Mouse (Mus musculus): ENCODE measurements at regions not wholly inside any gene's neighbourhood (a gene's known extent, or its start where the extent isn't known, plus 50 kb on each side); places are given as distances from the start of the nearest gene placed in this dataset.

DNA sequence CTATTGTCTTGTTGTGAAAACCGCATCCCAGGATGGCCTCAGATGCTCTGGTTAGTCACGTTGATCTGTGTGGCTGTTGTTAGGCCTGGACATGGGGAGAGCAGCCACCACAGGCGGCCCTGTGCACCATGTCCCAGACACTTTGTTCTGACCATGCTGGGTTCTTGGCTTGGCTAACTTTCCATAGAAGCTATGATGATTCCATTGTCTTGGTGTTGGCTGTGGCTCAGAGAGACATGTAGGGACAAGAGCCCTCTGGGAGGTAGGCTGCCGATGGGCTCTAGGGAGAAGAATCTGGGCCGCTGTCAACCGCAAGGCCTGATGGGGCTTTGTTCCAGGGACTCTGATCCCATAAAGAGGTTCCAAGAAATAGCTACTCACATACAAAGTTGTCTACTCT is 334.9 kb downstream of the Pik3r1 start:
- no peak for DNase-seq (ENCODE audit: extremely low spot score)

DNA sequence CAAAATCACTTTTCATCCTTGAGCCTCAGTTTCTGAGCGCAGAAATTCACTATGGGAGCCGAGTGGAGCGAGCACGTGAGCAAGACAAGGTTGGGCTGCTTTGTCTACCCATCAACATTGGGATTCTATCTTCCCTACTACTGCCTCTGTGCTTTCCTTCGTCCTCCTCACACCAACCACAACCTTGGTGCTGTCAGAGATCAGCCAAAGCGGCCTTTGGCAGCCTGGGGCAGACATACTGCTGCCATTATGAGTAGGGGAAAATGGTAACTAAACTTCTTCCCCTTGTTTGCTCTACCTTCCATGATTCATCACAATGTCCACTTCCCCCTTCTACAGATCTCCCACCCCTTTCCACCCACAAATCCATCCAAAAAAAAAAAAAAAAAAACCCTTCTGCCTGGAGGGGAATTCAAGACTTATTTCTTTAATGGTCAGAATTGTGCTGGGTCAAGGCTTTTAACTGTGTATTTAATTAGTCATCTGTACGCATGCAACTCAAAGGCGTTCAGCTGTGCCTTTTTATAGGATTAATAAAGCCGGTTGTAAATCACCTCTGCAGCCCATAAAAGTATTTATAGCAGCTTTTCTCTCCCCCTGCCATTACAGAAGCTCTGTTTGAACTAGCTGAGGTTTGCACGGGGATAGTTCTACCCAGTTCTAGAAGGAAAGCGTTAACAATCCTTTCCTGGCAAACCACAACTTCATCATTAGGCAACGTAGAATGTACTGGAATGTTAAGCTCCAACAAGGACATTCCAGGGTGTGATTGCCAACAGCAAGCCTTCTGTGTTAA is 340.4 kb downstream of the Pik3r1 start:
- no peak for DNase-seq (ENCODE audit: extremely low spot score)

DNA sequence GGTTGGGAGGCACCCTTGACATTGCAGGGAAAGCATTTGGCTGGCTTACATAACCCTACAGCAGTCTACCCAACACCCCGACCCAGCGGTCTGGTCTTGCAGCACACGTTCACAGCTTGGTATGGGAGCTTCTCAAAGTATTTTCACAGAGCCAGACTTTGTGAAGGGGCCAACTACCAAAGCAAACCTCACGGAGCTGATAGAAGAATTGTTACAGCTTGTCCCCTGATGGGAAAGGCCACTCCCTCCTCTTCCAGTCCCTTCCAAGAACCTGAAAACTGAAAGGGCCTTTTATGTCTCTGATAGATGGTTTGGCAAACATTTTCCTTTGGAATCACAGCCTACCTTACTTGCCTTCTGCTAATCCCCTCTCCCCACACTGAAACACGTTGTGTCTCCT is 341.6 kb downstream of the Pik3r1 start:
- no peak for DNase-seq (ENCODE audit: extremely low spot score)

DNA sequence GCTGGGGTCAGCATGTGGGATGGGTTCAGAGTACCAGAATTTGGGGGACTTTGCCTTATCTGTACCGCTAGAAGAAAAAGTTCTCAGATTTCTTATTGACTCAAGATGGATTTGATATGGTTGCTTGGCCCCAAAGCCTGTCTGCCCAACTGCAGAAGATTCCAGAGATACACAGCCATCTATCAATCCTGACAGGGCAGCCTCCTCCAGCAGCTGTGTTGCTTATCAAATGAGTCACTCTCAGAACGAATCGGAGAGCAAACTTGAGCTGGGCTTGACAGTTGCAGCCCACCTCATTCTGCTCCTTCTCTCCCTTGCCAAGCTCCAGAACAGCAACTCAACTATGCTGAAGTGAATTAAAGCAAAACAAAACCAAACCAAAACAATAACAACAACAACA is 345.9 kb downstream of the Pik3r1 start:
- DNase-seq (ENCODE audit: extremely low spot score), result no peak

DNA sequence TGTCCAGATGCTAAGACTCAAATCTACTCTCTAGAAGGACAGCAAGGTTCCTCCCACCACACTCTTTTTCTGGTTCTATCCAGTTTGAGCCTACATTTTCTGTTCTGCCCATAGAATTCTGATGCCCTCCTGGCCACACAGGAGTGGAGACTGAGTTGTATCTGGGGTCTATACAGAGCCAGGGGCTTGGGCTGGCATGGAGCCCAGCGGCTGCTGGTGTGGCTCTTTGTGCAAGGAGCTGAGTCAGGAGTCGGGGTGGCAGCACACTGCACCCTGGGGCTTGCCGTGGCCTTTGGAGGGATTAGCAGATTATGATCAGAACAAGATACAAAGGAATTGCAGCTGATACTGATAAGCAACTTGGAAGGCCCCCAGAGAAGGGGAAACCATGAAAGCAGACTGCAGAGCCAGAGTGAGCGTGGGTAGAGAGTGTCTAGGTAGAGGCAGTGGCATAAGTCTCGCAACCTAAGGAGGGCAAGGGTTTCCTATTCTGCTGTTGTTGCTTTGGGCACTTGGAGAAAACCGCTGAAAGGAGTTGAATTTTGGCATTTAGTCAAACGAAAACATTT is 348.5 kb downstream of the Pik3r1 start:
- DNase-seq (ENCODE audit: extremely low spot score), result no peak

DNA sequence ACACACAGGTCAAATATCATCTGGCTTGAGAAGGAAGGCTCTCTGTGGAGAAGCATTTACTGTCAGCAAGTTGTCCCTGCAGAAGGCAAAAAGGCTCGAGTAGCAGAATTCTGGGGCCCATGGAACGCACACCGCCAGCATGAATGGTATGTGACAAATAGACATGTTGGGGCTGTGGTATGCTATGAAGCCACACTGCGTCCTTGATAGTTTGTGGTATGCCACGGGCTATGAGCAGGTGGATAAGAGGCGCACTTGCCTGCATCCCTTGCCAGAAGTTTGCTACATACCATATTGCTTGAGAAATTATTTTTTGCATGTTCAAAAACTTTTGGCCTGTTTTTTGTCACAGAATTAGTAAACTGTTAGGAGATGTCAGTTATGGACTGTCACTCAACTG is 349.7 kb downstream of the Pik3r1 start:
- no peak for DNase-seq (ENCODE audit: extremely low spot score)

DNA sequence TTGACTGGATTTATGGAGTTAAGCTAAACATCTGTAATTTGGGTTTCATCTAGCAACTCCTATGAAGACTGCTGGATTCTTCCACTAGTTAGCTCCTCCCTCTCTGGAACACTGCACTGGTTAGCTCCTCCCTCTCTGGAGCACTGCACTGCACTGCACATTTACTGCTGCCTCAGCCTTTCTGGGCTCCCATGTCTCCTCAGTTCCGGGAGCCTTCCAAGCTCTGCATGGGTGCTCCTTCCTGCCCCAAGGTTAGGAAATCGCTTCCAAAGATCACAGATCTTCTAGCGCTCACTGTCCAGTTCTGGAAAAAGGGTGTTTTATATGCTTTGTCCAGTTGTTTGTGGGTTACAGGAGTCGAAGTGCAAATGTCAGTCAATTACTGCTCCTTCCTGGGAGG is 359.1 kb downstream of the Pik3r1 start:
- DNase-seq (ENCODE audit: extremely low spot score), result no peak

DNA sequence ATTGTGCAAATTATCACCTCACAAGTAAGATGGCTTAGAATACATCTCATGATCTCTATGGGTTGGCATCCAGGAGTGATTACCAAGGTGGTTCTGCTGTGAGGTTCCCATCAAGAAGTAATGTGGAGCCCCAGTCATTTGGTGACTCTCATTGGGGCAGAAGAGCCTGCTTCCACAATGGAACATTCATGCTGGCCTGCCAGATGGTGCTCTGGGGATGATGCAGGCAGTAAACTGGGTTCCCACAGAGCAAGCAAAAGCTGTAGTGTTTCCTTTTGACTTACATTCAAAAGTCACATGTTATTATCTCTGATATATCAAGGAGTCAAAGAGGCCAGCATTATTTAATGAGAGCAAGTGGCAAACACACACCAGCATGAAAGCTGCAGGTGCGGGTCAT is 360.4 kb downstream of the Pik3r1 start:
- DNase-seq (ENCODE audit: extremely low spot score), result no peak

DNA sequence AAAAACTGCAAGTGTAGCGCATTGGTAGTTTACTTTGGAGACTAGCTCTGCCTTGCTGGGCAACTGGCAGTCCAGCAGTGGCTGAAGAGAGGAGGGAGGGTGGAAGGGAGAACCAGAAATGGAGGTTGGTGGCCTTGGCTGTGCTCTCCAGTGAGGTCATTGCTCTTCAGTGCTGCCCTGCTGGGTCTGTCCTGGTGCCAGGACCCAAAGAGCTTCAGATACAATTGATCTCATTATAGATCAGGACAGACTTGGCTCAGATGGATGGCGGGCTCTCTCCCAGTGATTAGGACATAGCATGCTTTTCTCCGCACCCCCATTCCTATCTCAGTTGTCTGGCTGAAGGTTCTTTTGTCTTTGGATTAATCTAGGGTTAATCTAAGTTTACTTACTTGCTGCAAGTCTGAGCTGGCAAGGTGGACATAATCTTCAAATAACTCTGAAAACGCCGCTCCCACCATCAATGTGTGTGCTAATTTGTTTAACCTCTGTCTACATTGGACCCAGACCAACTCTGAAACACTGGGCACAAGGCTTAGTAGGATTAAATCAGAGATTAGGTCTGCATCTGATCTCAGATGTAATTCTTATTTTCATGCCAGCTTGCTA is 394.3 kb downstream of the Pik3r1 start:
- DNase-seq (ENCODE audit: extremely low spot score), result no peak

DNA sequence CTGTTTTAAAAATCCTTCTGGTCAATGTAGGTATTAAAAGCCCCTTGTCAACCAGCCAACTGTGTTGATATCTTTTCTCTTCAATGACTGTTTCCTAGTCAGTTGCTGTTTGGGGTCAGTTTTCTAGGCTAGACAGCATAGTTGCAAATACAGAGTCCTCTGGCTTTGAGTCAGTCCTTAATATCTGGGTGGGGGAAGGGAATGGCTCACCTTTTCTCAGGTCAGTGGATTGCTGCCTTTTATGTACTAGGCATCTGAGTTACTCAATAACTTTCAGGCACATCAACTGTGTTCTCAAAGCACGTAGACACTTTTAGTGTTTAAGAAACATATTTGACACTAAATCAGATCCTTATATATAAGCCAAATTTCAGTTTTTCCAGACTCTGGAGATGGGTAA is 396.1 kb downstream of the Pik3r1 start:
- no peak for DNase-seq (ENCODE audit: extremely low spot score)

DNA sequence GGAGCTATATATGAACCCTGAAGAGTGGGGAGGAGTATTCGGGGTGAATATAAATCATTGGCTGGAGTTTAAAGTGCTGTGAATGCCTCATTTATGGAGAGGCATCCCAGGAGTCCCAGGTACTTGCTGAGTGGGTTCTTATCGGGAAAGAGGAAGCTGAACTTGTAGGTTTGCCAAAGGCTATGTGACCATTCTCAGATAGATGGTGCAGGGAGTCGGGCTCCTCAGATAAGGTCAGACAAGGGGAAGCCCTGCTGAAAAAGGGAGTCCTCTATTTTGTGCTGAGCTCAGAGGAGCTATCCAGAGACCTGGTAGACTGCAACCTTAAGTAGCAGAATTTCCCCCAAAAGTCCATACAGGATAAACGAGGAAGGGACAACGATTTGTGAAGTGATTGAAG is 399.8 kb downstream of the Pik3r1 start:
- DNase-seq (ENCODE audit: extremely low spot score), result no peak

DNA sequence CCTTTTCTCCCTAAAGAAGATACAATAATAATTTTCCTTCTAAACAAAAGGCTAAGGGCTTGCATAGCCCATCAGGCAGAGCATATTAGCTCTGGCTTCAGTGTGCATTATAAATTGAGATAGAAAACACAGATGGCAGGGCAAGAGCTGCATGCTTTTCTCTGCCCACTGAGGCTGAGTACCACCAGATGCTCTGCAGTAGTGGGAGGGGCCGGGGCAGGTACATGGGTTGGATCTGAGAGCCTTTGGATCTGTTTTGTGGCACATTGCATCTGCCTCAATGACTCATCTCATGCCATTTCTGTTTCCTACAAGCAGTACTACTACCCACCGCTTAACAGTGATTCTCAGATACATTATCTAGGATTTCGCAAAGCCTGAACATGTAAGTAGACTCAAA is 412.7 kb downstream of the Pik3r1 start:
- no peak for DNase-seq (ENCODE audit: extremely low spot score)

DNA sequence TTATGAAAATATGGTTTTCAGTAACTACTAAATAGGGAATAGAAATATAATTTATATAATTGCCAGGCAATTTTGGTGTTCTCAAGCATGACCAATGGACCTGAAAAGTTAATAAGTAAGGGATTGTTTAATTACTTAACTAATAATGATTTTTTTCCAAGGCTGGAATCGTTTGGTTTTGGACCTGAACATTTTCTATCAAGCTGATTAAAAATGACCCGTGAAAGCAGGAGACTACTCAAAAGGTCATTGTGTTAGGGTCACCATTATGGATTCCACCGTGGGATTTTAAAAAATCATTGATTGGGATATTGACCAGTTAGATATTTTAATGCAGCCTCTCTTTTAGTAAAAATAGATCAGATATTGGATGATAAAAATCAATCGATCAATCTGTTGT is 416.9 kb downstream of the Pik3r1 start:
- no peak for DNase-seq (ENCODE audit: extremely low spot score)

DNA sequence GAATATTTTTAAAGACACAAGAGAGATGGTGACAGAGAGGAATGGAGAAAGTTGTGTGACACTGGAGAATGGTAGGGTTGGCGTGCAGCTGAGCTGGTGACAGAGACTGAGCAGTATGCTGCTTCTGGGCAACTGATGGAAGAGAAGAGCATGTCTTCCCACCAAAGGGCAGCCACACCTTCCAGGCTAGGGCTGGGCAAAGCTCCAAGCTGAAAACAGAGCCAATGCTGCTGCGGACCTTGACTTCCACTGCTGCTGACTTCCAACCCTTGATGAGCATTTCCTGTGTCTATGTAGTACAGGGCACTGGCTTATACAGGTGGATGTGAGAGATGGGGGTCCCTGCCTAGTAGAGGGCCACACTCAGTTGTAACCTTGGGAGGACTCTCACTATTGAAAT is 418.7 kb downstream of the Pik3r1 start:
- DNase-seq (ENCODE audit: extremely low spot score), result no peak

DNA sequence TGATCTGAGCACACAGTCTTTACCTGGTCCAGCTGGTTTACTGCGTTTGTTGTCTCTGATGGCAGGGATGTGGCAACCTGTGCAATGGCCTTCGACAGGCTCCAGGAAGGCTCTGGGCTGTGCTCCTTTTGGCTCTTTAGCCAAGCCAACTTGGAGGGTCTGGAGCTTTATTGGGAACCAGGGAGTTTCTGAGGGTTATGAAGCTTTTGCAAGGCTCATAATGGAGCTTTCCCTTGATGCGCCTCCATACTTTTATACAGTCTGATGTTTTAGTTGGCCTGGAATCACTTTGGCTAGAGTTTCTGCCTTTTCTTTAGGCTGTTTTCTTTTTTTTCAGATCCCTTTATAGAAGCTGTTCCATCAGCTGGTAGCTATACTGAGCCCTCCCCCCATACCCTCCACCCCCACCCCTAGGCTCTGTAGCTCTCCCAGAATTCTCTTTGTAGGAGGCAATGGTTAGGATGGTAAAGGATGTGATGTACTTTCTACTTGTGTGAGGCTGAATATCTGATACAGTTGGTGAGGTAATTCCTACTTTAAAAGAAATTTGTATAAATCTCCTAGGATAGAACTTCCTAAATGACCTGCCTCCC is 429.6 kb downstream of the Pik3r1 start:
- no peak for DNase-seq (ENCODE audit: extremely low spot score)

DNA sequence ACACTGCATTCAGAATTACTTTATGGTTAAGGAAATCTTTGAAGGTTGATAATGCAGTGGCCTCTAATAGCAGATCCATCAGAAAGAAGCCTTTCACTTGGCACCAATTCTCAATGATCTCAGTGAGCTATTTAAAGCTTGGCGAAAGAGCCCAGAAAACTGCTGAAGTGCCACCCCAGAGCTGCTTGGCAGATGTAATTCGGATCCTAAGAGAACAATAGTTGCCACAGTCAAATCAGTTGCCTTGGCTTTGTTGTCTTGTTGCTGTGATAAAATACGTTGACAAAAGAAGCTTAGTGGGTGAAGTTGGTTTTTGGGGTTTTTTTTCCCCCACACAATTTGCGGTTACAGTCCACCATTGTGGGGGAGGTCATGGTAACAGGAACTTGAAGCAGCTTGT is 449.4 kb downstream of the Pik3r1 start:
- no peak for DNase-seq (ENCODE audit: extremely low spot score)

DNA sequence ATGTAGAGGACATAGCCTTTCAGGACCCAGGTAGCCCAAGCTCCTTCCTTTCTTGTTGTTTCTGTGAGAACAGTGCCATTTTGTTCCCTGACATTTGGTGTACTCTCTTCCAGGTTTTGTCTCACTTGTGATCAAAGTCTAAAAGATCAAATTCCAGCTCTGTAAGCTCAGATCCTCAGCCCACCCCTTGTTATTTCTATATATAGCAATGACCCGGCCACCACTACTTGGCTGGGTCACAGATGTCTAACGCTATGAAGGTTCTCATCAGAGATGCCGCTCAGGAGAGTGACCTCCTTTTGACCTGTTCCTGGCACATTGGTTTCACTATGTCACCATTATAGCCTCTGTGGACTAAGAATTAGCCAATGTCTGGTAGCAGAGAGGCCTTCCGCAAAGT is 451.7 kb downstream of the Pik3r1 start:
- no peak for DNase-seq (ENCODE audit: extremely low spot score)

DNA sequence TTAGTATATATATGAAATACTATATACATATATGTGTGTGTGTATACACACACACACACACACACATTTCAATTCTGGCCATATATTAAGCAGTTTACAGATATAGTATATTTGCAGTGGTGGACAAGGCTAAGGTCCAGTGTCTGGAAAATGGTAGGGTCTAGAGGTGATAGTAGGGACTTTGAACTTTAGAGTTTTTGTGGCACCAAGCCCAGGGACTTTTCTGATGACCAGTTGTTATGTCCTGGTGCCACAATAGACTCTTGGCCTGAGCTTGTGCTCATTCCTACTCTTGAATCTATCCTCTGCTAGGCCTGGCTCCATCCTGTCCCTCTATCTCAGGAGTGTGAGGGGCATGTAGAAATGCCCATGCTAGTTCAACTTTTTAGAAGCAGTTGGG is 454.0 kb downstream of the Pik3r1 start:
- no peak for DNase-seq (ENCODE audit: extremely low spot score)

DNA sequence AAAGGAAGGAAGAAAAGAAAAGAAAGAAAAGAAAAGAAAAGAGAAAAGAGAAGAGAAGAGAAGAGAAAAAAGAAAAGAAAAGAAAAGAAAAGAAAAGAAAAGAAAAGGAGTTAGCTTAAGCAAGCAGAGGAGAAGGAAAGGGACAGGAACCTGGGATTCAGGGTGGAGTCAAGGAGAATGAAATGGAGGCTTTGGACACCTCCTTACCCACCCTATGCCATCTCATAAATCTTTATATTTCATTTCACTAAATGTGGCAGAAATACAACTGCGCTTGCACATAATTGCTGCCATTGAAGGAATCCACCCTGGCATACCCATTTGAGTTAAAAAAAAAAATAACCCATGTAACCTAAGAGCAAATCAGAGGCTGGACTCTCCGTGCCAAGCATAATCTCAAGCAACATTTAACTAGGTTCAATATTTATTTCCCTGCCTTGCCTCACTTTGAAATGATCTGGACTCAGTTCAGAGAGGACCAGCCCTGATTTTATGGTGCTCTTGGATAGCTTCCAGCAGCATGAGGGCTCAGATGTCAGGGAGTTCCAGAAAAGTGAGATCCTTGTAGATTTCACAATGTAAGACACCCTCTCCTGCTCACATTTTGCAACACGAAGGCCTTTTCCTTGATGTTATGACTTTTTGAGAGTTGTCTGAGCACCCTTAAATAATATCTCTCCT is 456.2 kb downstream of the Pik3r1 start:
- DNase-seq (ENCODE audit: extremely low spot score), result no peak

DNA sequence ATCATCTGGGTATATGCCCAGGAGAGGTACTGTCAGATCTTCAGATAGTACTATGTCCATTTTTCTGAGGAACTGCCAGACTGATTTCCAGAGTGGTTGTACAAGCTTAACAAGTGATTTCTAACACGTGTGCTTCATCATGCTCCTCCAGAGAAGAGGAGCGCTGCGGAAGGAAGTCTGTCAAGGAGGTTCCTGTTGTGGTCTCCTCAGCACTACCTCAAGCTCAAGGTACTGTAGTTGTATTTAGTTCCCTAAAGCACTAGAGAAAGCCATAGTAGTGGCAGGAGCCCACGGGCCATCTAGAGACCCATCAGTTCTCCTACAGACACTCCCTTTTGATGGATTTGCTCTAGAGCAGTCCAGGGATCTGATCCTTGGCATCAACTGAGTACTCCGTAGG is 459.3 kb downstream of the Pik3r1 start:
- DNase-seq (ENCODE audit: extremely low spot score), result no peak

DNA sequence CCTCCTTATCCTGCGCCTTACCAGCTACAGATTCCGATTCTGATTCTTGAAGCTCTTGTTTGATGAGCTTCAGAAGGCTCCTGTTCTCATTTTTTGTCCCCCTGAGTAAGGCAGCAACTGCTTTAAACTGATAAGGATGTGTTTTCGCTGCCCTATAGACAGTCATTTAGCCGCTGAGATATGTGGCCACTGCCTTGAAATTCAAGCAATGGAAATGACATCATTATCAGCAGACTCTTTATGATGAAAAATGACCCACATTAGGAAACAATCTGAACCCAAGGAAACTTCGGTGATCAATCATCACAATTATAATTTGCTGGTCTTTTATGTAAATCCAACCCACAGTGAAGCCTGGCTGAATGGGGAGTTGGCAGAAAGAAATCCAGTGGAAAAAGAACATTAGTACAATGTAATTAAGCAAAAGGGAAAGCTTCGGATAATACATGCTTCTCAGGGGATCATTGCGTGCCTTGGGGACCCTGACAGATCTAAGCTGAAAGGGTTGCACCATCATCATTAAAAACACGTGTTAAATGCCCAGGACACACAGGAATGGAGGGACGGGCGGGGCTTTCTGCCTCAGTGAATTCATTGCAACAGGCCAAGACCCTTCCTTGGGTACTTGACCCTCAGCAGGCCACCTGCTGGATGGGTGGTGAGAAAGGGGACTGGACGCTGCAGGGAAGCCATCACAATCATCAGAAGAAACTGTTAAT is 462.2 kb downstream of the Pik3r1 start:
- no peak for DNase-seq (ENCODE audit: extremely low spot score)

DNA sequence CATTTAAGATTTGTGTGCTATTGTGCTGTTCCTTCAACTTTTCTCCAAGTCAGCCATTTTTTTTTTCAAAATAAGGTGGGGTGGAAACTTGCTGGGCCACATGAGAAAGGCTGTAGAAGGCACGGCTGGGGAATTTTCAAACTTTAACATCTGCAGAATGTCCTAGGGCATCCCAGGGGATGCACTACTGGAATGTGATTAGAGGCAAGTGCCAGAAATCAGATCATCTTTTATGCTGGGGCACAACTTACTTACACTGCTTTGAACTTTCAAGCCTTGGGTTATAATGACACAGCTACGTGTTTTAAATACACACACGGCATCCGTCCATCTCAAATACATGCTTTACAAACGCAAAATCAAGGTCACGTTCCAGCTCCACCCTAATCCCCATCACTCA is 463.0 kb downstream of the Pik3r1 start:
- no peak for DNase-seq (ENCODE audit: extremely low spot score)
